In the genomic region with DNA sequence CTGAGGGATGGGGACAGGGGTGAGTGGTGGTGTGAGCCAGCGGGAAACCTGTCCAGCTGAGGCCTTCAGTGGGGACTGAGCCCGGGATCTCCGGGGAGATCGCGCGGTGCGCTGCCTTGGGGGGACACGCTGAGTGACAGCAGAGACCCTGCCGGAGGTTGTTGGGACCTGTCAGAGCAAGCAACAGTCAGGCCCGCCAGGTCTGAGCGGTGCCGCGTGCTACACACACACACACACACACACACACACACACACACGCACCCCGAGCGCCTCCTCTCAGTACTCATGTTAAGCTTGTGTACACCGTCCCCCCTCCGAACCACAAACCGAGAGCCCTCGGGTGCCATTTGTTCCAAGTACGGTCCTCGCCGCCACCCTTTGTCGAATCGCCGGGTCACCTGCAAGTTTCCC, we compare ENCODE assay signal across 8 mouse cellular contexts. TPM values are rescaled to one million over a fixed set of nuclear protein-coding genes. Genes with fewer than 3 reads are reported as not detected.
DNase-seq lines count a peak whose midpoint lies in the region; ATAC-seq lines count a peak whose summit lies in the region.

No protein-coding gene starts in this region.

- H3K4me2 ChIP-seq in limb, embryonic 12.5 days = peak overlapping the region; percentile 99
- peak overlapping the region; percentile 97 for H3K4me2 ChIP-seq in midbrain, embryonic 12.5 days (replicated peaks)

- H3K9ac ChIP-seq in limb, embryonic 12.5 days (replicated peaks) = peak overlapping the region; percentile 69
- H3K9ac ChIP-seq in midbrain, embryonic 12.5 days (replicated peaks) = peak overlapping the region; percentile 58

- H3K27me3 ChIP-seq in limb, embryonic 12.5 days = peaks cover 35% of the 10 kb centered on the region
- H3K27me3 ChIP-seq in midbrain, embryonic 12.5 days = peaks cover 43% of the 10 kb centered on the region

- no peaks in the 10 kb centered on the region for H3K9me3 ChIP-seq in limb, embryonic 12.5 days
- H3K9me3 ChIP-seq in midbrain, embryonic 12.5 days = no peaks in the 10 kb centered on the region

- WGBS in limb, embryonic 12.5 days = 0% methylated on average over 26 of the region's 26 CpGs
- 2% methylated on average over 26 of the region's 26 CpGs for WGBS in midbrain, embryonic 12.5 days

- DNase-seq in adrenal gland, adult 2 months = peak; percentile 48
- DNase-seq in adrenal gland, postnatal 4 days (ENCODE audit: low spot score in 2 of 2) = no peak
- peak; percentile 28 for DNase-seq in urinary bladder, adult 2 months (ENCODE audit: low spot score)
- no peak for DNase-seq in urinary bladder, postnatal 10 days (ENCODE audit: low spot score)
- peak; percentile 24 to 31 for DNase-seq in thymus, postnatal 36 days

- H3K36me3 ChIP-seq in limb, embryonic 12.5 days = no peaks in the 10 kb centered on the region
- no peaks in the 10 kb centered on the region for H3K36me3 ChIP-seq in midbrain, embryonic 12.5 days

- H3K4me3 ChIP-seq in limb, embryonic 12.5 days (replicated peaks) = peak overlapping the region; percentile 70
- peak overlapping the region; percentile 62 for H3K4me3 ChIP-seq in midbrain, embryonic 12.5 days

- H3K27ac ChIP-seq in limb, embryonic 12.5 days = peak overlapping the region; percentile 45; the same call in 1 of the 2 replicates
- H3K27ac ChIP-seq in midbrain, embryonic 12.5 days (replicated peaks) = no peak overlapping the region

- peak; percentile 34 to 41 for ATAC-seq in hematopoietic stem cell, adult 5-6 weeks (replicated peaks in 1 of 2; ENCODE audit: insufficient read depth in 1 of 2, low FRiP score in 2 of 2, low TSS enrichment in 1 of 2, low read depth in 1 of 2, poor library complexity in 2 of 2, severe bottlenecking in 2 of 2)
- ATAC-seq in limb, embryonic 12.5 days (ENCODE audit: insufficient number of reproducible peaks, insufficient read depth, low FRiP score, low TSS enrichment, low read depth) = peak; percentile 65
- ATAC-seq in midbrain, embryonic 12.5 days (ENCODE audit: low FRiP score, low read depth) = peak; percentile 67

- peaks cover 30% of the 10 kb centered on the region for H3K4me1 ChIP-seq in limb, embryonic 12.5 days (replicated peaks)
- peaks cover 12% of the 10 kb centered on the region for H3K4me1 ChIP-seq in midbrain, embryonic 12.5 days

RNA-seq across cellular contexts. Expression of a gene that starts 0.7 kb away (rescaled TPM):
- total RNA-seq in adrenal gland, adult 2 months (2021) = 10 to 100 TPM; 13.9 to 17.9 TPM
- 9.1 and 10.3 TPM in 2 replicates for polyA plus RNA-seq in adrenal gland, adult 2 months (2012; rRNA removed)
- 10 to 100 TPM; 25.3 to 69.8 TPM for total RNA-seq in adrenal gland, postnatal 4 days (2021)
- 5.1 and 5.7 TPM in 2 replicates for polyA plus RNA-seq in urinary bladder, adult 2 months (2012; rRNA removed)
- total RNA-seq in hematopoietic stem cell, adult 5-6 weeks (2017) = 0.40 and 4.3 TPM in 2 replicates
- polyA plus RNA-seq in limb, embryonic 12.5 days (2016; fragmentation: Nextera tagmentation; extraction: Ambion mirVana) = 18.5 and 21.2 TPM in 2 replicates
- 11.3 and 12.0 TPM in 2 replicates for polyA plus RNA-seq in midbrain, embryonic 12.5 days (2016; fragmentation: Nextera tagmentation; extraction: Ambion mirVana)

Comparison
In these comparisons a context has a peak if more than half of its experiments do, and no peak if none do; other contexts are left out.
1. DNase-seq: peak in adrenal gland, adult 2 months (single experiment), urinary bladder, adult 2 months (single experiment) and thymus, postnatal 36 days (2 of 2); none in adrenal gland, postnatal 4 days (0 of 2) and urinary bladder, postnatal 10 days (single experiment).
2. Peak in every context shown above with its lines, with median percentiles within 50 percentile points of each other: ATAC-seq.